Mouse (Mus musculus) neutrophil, adult 5-6 weeks (primary cell): ENCODE results near the gene Zfp740. TPM values are rescaled to one million over a fixed set of nuclear protein-coding genes. Genes with fewer than 3 reads are reported as not detected.
"Not testable (repeated sequence)": the region's sequence is repeated elsewhere in the genome, so short reads cannot be mapped to it uniquely, and the experiment has no call there.

Experiments used
- ATAC-seq: fragments of 151-379, 151-347 bp; 2 replicates; pipeline ENCODE4 v1.8.0; 2017; ENCODE audit warnings: mild to moderate bottlenecking, moderate TSS enrichment; ENCODE audit not compliant: insufficient number of reproducible peaks, poor library complexity, low FRiP score, severe bottlenecking; ENCODE audit errors: extremely low read depth
- total RNA-seq: library from RNA; stranded (forward); fragments of 200-1000 nt; gene quantifications from 2 replicates; pipeline ENCODE4 v1.2.3, GENCODE M21; 2017

The Zfp740 gene
- total RNA-seq, 1 experiment from 2014 or later: 118 TPM

DNA sequence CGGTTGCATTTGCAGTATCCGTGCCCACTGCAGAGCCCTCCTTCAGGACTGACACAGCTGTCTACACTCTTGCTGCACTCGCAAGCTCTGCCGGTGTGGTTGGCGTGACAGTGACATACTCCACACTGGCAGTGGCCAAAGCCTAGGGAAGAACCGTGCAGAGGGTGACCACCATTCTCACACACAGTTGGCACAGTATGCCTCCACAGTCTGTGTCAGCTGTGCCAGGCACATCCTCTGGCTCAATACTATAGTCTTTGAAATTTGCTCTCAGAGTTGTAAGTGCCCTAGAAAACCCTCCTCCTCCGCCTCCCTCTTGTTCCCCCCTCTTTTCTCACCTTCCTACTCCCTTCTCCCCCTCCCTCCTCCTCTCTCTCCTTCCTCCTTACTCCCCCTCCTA is 14.3 kb downstream of the Zfp740 start:
- ATAC-seq: no peak

DNA sequence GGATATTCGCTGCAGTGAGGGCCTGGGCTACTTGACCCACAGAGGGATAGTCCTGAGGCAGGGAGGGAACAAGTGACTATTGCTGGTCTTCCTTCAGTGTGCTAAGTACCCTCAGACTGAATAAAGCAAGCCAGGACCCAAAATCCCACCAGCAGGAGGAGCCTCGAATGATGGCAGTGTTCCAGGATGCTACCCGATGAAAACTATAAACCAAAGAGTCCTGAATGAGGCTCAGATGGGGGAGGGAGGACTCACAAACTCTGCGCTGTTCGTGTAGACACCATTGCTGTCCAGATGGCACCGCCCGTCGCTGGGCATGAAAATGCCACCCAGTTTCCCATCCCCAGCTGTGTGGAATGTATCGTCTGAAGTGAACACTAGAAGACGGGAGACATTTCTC is 19.3 kb downstream of the Zfp740 start:
- ATAC-seq: no peak

GRCm38 (mm10) chr15:102224186-102224991 is 21.3 kb downstream of the Zfp740 start:
- peak; percentile 60 for ATAC-seq

DNA sequence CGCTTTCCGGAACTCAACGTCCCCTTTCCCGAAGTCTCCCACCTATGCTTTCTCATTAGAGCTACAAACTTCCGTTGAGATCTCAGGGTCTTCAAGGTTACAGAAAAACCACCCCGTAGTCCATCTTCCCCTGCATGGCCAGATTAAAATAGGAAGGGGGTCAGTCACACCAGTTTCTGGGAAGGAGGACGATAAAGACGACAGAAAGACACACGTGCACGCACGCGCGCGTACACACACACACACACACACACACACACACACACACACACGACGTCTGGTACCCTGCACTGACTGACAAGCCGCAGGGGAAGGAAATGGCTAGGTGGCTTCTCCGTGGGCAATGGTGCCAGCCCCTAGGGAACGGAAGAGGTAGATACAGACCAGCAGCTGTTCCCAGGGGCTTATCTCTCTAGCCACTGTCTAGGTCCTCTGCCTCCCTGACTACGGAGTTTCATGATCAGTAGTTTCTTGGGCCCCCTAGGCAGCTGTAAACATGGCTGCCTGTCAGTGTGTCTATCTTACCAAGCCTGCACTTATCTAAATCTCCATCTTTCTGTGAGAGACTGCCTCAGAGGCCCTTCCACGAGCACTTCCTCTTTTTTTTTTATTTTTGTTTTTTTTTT is 22.1 kb downstream of the Zfp740 start:
- ATAC-seq: peak; percentile 73

GRCm38 (mm10) chr15:102225619-102226018 is 22.6 kb downstream of the Zfp740 start:
- ATAC-seq: not testable (repeated sequence)

DNA sequence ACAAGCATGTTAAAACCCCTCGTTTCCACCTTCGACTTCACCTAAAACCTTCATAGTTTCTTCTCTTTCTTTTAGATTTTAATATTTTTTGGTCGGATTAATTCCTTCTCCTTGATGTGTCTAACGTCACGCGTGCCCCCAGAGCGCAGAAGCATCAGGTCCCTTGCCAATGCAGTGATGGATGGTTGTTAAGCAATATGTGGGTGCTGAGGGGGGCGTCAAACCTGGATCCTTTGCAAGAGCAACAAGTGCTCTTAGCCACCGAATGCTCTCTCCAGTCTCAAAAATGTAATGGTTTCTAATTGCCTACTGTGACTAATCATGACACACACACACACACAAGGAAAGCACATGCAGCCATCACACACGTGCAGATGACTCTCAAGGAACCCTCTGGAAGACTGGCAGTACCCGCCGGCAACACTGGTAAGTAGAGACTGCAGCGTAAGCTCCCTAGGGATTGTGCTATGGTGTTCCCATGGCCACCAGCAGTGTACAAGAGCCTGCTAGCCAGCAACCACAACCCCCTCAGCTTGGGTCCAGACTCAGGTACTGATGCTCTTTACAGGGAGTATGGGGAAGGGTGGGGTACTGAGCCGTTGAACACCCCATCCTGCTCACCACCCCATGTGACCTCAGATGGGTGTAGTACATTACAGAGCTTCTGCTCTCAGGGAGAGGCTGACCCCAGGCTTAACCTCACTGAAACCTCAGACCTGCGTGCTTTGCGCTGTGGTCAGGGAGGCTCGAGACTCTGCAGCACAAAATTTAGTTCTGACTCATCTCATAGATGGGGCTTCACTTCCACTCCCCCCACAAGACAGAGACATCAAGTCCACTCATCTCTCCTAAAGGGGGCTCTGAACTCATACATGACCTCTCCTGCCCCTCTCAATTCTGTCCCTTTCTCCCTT is 27.6 kb downstream of the Zfp740 start:
- ATAC-seq: peak; percentile 42

- peak; percentile 61 for ATAC-seq
These were observed 28.7 kb downstream of the Zfp740 start, which contains the start of gene Itgb7 for GRCm38 (mm10) chr15:102231748-102232147. TSS of gene Itgb7 (minus strand) at chr15:102231944.

DNA sequence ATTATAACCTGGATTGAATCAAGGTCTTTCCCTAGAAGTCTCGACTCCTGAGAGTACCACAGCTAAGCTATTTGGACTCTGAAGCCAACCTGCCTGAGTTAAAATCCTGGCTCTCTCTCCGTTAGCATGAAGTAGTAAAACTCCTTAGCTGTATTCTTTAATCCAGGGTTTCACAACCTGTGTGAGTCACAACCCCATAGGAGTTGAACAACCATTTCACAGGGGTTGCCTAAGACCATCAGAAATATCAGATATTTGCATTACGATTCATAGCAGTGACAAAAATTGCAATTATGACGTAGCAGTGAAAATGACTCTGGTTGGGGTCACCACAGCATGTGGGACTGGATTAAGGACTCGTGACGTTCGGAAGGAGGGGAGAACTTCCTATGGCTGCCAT is 29.7 kb downstream of the Zfp740 start:
- ATAC-seq: no peak

DNA sequence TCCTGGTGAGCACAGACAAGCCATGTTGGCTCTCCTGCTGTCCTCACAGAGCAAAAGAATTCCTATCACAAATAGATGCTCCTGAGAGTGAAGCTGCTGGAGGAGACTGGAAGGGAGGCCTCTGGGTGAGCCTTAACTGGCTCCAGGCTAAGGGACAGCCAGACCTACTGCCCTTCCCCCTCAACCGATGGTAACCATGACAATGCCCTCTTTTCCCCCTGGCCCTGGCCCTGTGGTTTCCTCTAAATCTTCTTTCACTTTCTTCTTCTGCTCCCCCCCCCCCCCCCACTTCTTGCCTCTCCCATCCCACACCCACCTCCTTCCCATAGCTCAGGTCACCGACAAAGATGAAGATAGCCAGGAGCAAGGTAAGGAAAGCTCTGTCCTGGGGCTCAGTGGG is 30.8 kb downstream of the Zfp740 start:
- ATAC-seq: no peak

- no peak for ATAC-seq
These were observed 32.5 kb downstream of the Zfp740 start for GRCm38 (mm10) chr15:102235371-102236027.

GRCm38 (mm10) chr15:102238543-102239259 is 35.7 kb downstream of the Zfp740 start:
- ATAC-seq: no peak

DNA sequence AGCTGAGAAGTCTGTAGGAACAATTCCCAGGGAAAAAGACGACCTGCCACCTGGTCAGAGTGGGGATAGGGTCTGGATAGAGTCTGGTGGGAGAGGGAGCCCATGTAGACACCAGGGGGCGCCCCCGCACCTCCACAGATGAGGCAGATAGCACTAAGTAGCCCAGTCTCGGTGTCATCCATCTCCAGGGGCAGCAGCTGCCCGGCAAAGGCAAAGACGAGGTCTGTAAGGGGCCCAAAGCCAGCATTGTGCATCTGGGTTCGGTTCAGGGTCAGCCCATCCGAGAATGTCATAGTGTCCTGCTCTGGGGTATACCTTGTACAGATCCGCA is 36.2 kb downstream of the Zfp740 start:
- peak; percentile 66 for ATAC-seq

DNA sequence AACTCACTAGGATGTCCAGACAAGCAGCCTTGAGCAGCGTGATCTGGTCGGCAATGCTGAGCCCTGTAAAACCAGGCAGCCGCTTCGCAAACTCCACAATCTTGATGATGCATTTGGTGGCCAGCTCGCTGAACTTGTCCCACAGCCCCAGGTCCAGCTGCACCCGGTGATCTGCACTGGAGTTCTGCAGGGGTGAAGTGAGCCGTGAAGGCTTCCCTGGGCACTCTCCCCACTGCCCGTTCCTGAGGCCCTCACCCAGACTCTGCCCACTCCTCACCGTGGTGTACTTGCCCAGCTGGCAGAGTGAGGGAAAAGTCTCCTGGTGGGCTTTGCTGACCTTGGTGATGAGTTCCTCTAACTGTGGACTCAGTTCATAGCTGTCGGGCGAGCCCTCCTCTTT is 36.8 kb downstream of the Zfp740 start:
- no peak for ATAC-seq

DNA sequence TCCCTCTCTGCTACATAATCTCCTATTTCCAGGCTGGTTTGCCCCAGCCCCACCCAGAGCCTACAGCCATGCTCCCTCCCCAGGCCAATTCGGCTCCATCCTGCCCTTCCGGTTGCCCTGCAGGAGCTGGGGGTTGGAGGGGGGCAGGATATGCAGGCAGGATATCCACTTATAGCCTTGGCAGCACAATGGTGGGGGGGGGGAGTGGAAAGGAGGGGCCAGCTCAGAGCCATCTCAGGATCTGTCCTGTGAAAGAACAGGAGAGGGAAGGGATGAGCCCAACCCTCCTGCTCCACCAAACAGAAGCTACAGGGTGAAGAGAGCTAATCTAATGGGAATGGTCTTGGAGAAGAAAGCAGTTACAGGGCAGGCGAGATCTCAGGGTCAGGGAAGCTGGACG is 37.6 kb downstream of the Zfp740 start:
- ATAC-seq: no peak

- ATAC-seq: no peak
These were observed 39.6 kb downstream of the Zfp740 start for GRCm38 (mm10) chr15:102242404-102243228.

DNA sequence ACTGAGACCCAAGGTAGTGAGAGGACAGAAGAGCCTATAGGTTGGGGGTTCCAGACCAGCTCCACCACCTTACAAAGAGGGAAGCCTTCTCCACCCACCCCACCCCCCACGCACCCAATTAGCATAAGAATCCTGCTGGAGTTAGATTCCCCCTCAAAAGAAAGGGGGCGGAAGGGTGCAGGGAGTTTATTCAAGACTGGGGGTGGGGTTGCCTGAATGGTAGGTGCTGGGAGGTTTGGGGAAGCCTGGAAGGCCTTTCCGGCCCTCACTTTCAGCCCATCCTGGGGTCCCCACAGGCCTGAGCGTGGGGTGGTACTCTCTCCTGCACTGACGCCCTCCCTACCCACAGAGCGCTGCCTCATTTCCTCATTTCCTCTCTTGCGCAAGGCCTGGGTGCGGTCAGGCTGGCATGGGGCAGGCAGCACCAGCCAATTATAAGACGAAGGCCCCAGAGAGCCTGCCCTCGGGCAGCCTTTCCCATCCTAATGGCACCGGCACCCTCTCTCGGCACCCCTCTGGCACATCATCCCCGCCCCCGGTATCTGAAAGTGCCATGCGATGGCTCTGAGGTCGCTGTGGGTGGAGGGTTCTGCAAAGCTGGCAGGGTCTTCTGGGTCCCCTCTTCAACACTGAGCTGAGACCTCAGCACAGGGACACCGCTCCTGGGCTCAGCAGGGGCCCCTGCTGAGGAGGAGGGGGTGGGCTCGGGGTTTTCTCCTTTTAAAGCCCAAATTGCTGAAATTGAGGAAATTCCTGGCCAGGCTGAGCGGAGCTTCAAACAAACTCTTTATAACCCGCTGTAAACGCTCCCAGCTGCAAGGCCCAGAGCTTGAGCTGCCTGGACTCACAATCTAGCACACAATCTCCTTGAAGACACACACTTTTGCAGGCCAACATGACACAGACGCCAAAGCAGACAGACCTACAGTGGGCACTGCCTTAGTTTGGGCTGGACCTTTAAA is 40.5 kb downstream of the Zfp740 start:
- ATAC-seq: peak; percentile 72
